Mouse (Mus musculus) adipocyte (in vitro differentiated cells): Measurements from ENCODE around the gene Rap2b.
A peak's percentile ranks its signal among the peaks of the same experiment; 100 is the strongest.

ENCODE experiments used
- DNase-seq: peaks from one replicate; pipeline ENCODE4 v3.0.0-alpha.2; 2016; ENCODE audit warnings: low spot score

The Rap2b gene

GRCm38 (mm10) chr3:61361338-61361737 lies at the start of gene Rap2b:
Gene Rap2b, plus strand, starts transcription at chr3:61361638.
- DNase-seq = no peak

GRCm38 (mm10) chr3:61315002-61315401 lies 46.4 kb upstream of the Rap2b start:
- DNase-seq = no peak

GRCm38 (mm10) chr3:61320031-61320430 lies 41.4 kb upstream of the Rap2b start:
- DNase-seq = no peak

- DNase-seq = no peak
Observed at GRCm38 (mm10) chr3:61321632-61322031, 39.8 kb upstream of the Rap2b start.

DNA sequence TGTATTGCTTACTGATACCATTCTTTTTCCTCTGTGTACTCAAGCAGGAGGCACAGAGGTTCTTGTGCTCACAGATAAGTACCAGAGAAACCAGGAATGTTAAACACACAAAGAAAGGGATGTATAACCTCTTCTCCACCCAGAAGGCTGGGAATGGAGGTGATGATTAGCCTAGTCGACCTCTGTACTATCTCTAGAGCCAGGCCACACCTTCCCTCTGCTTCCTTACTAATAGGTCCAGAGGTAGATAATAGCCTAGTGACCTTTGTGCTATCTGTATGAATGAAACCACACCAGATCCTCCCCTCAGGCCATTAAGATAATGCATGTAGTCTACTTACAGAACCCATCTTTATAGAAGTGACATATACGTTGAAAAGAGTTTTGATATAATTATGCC lies 25.2 kb upstream of the Rap2b start:
- no peak for DNase-seq

GRCm38 (mm10) chr3:61337230-61337629 lies 24.2 kb upstream of the Rap2b start:
- no peak for DNase-seq

- DNase-seq = no peak
Observed at GRCm38 (mm10) chr3:61340321-61340720, 21.1 kb upstream of the Rap2b start.

GRCm38 (mm10) chr3:61344031-61344430 lies 17.4 kb upstream of the Rap2b start:
- DNase-seq = peak; percentile 35

GRCm38 (mm10) chr3:61345636-61346035 lies 15.8 kb upstream of the Rap2b start:
- DNase-seq = no peak

- DNase-seq = no peak
Observed at GRCm38 (mm10) chr3:61348036-61348614, 13.3 kb upstream of the Rap2b start.

DNA sequence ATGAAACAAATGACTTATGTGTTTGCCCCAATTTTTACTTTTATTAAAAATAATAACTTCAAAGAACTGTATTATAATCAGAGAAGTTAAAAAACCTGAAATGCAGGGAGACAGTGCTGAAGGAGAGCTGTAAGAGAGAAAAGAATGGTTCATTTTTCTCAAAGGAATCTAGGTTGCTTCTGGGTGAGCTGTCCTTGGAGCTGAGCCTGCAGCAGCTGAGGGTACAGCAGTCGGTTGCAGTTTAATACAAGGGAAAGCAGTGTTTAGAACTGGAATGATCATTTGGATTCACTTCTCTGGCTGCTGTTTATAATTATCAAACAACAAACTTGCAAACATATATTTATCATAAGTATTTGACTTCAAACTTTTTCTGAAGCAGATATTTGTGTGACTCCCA lies 12.0 kb upstream of the Rap2b start:
- no peak for DNase-seq

GRCm38 (mm10) chr3:61355464-61355863 lies 6.0 kb upstream of the Rap2b start:
- DNase-seq = no peak

DNA sequence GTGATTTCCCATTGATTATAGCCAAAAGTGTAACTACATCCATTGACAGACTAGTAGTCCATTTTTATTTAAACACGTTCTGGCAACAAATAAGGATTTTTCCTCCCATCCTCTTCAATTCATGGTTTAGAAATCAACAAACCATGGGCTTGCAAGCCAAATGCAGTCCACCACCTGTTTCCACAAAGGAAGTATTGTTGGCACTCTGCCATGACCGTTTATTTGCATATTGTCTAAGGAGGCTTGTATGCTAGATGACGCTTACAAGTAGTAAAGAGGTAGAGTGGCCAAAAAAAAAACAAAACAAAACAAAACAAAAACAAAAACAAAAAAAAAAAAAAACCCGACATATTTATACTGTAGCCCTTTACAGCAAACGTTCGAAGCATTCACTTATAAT lies 3.3 kb upstream of the Rap2b start:
- DNase-seq = no peak

DNA sequence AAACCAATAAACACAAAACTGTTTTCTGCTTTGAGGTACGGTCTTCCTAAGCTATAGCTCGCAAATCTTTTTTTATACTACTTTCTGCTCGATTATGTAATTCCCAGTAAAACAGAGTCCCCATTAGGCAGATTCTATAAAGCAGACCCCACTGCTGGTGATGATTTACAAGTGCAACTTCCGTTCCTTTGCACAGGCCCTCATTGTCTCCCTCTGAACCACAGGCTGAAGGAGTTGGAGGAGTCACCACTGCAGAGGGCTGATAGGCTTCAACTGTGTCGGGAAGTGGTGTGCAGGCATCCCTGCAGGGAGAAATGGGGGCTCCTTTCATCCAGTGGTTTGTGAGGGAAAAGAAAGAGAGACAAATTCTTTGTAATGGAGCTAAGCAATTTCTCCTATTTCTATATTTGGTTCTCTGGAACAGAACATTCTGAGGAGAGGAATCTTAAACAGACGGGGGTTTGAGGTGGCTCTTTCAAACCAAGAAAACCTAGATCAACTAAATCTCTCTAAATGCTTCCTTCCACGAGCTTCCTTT lies 2.6 kb upstream of the Rap2b start:
- no peak for DNase-seq

- DNase-seq = no peak
Observed at GRCm38 (mm10) chr3:61362821-61363160, 1.4 kb downstream of the Rap2b start.

GRCm38 (mm10) chr3:61363161-61363988 lies 1.9 kb downstream of the Rap2b start:
- DNase-seq = peak; percentile 99

DNA sequence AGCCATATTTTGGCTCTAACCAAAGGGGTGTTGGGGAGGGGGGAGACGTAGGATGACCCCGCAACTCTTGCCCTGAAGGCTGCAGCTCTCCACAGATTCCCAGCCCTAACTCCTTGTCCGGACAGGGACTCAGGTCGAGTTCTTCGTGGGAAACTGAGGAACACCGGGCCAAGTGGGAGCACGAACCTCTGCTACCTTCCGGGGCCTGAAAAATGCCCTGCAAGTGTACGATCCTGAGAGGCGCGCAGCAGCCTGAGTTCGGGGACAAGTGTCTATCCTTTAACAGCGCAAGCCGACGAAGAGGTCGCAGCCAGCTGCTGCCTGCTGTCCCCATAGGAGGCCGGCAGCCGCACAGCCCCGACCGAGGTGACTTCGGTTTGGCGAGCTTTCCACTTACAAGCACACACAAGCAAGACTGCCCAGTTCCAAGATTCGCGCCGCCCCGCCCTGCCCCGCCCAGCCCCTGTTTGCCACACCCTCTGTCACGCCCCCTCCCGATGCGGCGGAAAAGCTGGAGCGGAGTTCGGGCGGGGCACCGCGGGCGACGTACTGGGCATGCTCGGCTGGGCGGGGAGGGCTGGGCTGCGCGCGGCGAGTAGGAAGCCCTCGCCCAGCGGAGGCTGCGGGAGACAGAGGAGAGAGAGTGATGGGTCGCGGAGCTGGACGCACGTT lies 2.7 kb downstream of the Rap2b start:
- peak; percentile 96 for DNase-seq

- no peak for DNase-seq
Observed at GRCm38 (mm10) chr3:61364661-61364977, 3.2 kb downstream of the Rap2b start.

- peak; percentile 65 for DNase-seq
Observed at GRCm38 (mm10) chr3:61364978-61365778, 3.7 kb downstream of the Rap2b start.

GRCm38 (mm10) chr3:61365779-61366373 lies 4.4 kb downstream of the Rap2b start, which contains the start of gene B430305J03Rik:
Gene B430305J03Rik, minus strand, starts transcription at chr3:61365951.
- DNase-seq = peak; percentile 71

DNA sequence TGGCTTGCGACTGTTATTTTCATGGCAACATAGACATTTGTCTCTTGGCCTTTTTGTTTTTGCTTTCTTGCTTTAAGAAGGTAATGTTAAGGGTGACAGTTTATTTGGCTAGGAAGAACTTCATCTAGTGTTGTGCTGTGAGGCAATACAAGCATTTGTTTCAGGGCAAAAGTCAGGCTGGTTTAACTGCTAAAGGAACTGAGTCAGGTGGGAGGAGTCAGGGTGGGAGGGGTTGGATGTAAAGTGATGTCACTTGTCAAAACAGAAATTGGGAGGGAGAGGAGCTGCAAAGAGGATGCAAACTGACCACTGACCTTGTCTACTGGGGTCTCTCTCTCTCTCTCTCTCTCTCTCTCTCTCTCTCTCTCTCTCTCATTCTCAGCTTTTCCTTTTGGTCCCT lies 7.0 kb downstream of the Rap2b start:
- peak; percentile 56 for DNase-seq

DNA sequence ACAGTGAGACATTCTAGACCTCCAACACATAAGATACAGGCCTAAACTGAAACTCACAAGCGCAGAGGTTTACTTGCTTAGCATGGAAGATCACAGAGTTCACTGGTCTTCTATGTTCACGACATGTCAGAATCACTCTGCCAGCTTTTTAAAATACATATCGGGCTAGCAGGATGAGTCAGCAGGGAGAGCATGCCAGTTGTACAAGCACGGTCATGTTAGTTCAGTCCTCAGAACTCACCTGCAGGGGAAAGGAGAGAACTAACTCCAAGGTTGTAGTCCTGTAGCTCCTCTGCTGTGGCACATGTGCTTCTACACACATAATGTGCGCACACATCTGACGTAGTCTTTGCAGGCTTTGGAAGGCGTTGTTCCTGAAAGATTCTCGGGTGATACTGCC lies 14.6 kb downstream of the Rap2b start:
- DNase-seq = no peak
